Mouse (Mus musculus): ENCODE results near the gene D330045A20Rik. TPM values are rescaled to one million over a fixed set of nuclear protein-coding genes. Genes with fewer than 3 reads are reported as not detected.
"Not testable (repeated sequence)": the region's sequence is repeated elsewhere in the genome, so short reads cannot be mapped to it uniquely, and the experiment has no call there.

Gene D330045A20Rik
- polyA plus RNA-seq, 1 experiment from 2014 or later, result 0.97 TPM

GRCm38 (mm10) chrX:139583616-139584015, 103.4 kb downstream of the D330045A20Rik start:
- H3K9ac ChIP-seq, result no peak overlapping the region
- no peaks in the 10 kb centered on the region for H3K9me3 ChIP-seq
- no peak for ATAC-seq (ENCODE audit: insufficient number of reproducible peaks, insufficient read depth, low FRiP score, low TSS enrichment, low read depth)
- no peak overlapping the region for H3K4me2 ChIP-seq
- H3K4me3 ChIP-seq, result no peak overlapping the region
- H3K36me3 ChIP-seq, result no peaks in the 10 kb centered on the region
- 39% methylated on average over 4 of the region's 4 CpGs for WGBS
- no peak overlapping the region for H3K27ac ChIP-seq
- peaks cover 7% of the 10 kb centered on the region; the same call in 1 of the 2 replicates for H3K27me3 ChIP-seq
- H3K4me1 ChIP-seq, result no peaks in the 10 kb centered on the region

GRCm38 (mm10) chrX:139586676-139587075, 106.5 kb downstream of the D330045A20Rik start:
- H3K36me3 ChIP-seq; H3K27me3 ChIP-seq; ATAC-seq (ENCODE audit: insufficient number of reproducible peaks, insufficient read depth, low FRiP score, low TSS enrichment, low read depth); H3K4me2 ChIP-seq; H3K9me3 ChIP-seq; H3K9ac ChIP-seq; H3K4me3 ChIP-seq; H3K27ac ChIP-seq; H3K4me1 ChIP-seq: not testable (repeated sequence)
- 62% methylated on average over 2 of the region's 2 CpGs for WGBS

GRCm38 (mm10) chrX:139596404-139596803, 116.2 kb downstream of the D330045A20Rik start:
- H3K27me3 ChIP-seq, result peaks cover 12% of the 10 kb centered on the region
- no peak for ATAC-seq (ENCODE audit: insufficient number of reproducible peaks, insufficient read depth, low FRiP score, low TSS enrichment, low read depth)
- no peak overlapping the region for H3K9ac ChIP-seq
- no peak overlapping the region for H3K27ac ChIP-seq
- WGBS, result 85% methylated on average over 6 of the region's 6 CpGs
- no peak overlapping the region for H3K4me3 ChIP-seq
- no peaks in the 10 kb centered on the region for H3K9me3 ChIP-seq
- H3K4me1 ChIP-seq, result no peaks in the 10 kb centered on the region
- no peak overlapping the region for H3K4me2 ChIP-seq
- H3K36me3 ChIP-seq, result no peaks in the 10 kb centered on the region

Other genes starting within 250 kb of the D330045A20Rik start
- not detected in 2 replicates for gene Trap1a, start 146.7 kb upstream of the D330045A20Rik start, polyA plus RNA-seq (2015; fragmentation: Nextera tagmentation; extraction: Ambion mirVana)
- gene Rnf128, start 82.9 kb downstream of the D330045A20Rik start, polyA plus RNA-seq (2015; fragmentation: Nextera tagmentation; extraction: Ambion mirVana), result 8.1 and 10.6 TPM in 2 replicates
- 3.4 and 4.1 TPM in 2 replicates for gene Tbc1d8b, start 204.6 kb downstream of the D330045A20Rik start, polyA plus RNA-seq (2015; fragmentation: Nextera tagmentation; extraction: Ambion mirVana)
- 0.63 and 0.70 TPM in 2 replicates for gene Gm15013, start 234.1 kb downstream of the D330045A20Rik start, polyA plus RNA-seq (2015; fragmentation: Nextera tagmentation; extraction: Ambion mirVana)

Measured in embryonic facial prominence, embryonic 13.5 days (tissue).